Comparison of ENCODE assay signal across 7 mouse cellular contexts in the genomic region with DNA sequence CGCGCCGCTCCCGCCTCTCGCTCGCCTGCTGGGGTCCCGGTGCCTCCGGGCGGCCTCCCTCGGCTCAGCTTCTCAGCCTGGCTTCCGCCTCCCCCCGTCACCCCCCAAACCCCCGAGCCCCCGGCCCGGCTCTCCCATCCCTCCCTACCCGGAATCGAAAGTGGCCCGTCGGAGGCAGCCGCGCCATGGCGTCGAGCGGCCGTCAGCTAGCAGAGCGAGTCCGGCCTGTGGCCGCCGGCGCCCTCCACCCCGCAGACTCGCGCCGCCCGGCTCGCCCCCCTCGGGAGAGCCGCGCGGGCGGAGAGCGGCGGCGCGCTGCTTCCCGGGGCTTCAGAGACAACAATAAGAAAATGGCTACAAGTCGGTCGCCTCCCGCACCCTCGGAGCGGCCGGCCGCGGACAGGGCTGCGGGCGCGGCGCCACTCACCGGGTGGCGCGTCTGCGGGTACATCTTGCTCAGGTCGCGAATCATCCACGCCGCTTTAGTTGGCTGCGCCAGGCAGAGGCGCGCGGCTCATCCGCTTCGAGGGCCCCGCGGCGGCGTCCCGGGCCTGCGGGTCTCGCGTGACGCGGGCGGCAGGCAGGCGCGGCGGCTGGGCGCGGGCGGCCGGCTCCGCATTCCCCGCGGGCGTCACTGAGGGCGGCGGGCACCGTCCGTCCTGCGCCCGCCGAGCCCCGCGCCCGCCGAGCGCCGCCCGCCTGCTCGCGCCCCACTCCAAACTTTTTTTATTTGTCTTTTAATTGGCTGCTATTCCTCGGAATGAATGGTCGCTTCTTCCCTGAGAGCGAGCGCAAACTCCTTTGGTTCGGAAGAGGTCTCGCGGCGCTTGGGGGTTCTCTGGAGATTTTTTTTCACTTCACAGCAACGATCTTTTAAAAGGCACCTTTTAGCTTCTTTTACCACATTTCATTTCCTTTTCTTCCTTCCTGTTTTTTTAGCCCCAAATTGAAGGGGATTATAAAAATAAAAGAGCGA. TPM values are rescaled to one million over a fixed set of nuclear protein-coding genes. Genes with fewer than 3 reads are reported as not detected.
DNase-seq lines count a peak whose midpoint lies in the region; ATAC-seq and TF ChIP-seq lines count a peak whose summit lies in the region.

No protein-coding gene starts in this region.

- H3K4me2 ChIP-seq in hindbrain, embryonic 15.5 days = peak overlapping the region; percentile 57

- 0 out of 2 replicates have a peak, but pooled peaks cover 5% of the 10 kb centered on the region for H3K27me3 ChIP-seq in hindbrain, embryonic 15.5 days
- peaks cover 28% of the 10 kb centered on the region for H3K27me3 ChIP-seq in midbrain, embryonic 10.5 days (ENCODE audit: low read depth, poor library complexity, severe bottlenecking)
- no peaks in the 10 kb centered on the region for H3K27me3 ChIP-seq in small intestine, adult 2 months (ENCODE audit: control insufficient read depth, insufficient read depth, low read length)

- H3K27ac ChIP-seq in hindbrain, embryonic 15.5 days (replicated peaks) = peak overlapping the region; percentile 94
- H3K27ac ChIP-seq in midbrain, embryonic 10.5 days (replicated peaks) = peak overlapping the region; percentile 98
- H3K27ac ChIP-seq in small intestine, adult 2 months (ENCODE audit: insufficient read depth, low read depth, low read length) = peak overlapping the region; percentile 92

- WGBS in hindbrain, embryonic 15.5 days = under 1% methylated on average over 78 of the region's 120 CpGs
- WGBS in midbrain, embryonic 10.5 days = 1% methylated on average over 109 of the region's 120 CpGs
- WGBS in small intestine, adult 2 months = under 1% methylated on average over 120 of the region's 120 CpGs

- intact Hi-C loops in left cerebral cortex, postnatal 25 days (cut with DNase I) = loop anchor here (5.0 kb wide), 3 partner anchors 440 to 1015 kb away; no protein-coding TSS in a partner anchor

- H3K4me1 ChIP-seq in hindbrain, embryonic 15.5 days (replicated peaks) = peaks cover 30% of the 10 kb centered on the region
- peaks cover 59% of the 10 kb centered on the region for H3K4me1 ChIP-seq in midbrain, embryonic 10.5 days
- H3K4me1 ChIP-seq in small intestine, adult 2 months (ENCODE audit: control insufficient read depth, insufficient read depth, insufficient read length, low read length) = peaks cover 8% of the 10 kb centered on the region; the same call in 1 of the 2 replicates

- H3K9me3 ChIP-seq in hindbrain, embryonic 15.5 days = no peaks in the 10 kb centered on the region
- H3K9me3 ChIP-seq in midbrain, embryonic 10.5 days (replicated peaks) = no peaks in the 10 kb centered on the region

- H3K4me3 ChIP-seq in hindbrain, embryonic 15.5 days = peak overlapping the region; percentile 87
- H3K4me3 ChIP-seq in midbrain, embryonic 10.5 days = peak overlapping the region; percentile 90
- H3K4me3 ChIP-seq in small intestine, adult 2 months (ENCODE audit: low read depth, low read length) = peak overlapping the region; percentile 92

- H3K36me3 ChIP-seq in hindbrain, embryonic 15.5 days = no peaks in the 10 kb centered on the region
- peaks cover 10% of the 10 kb centered on the region for H3K36me3 ChIP-seq in midbrain, embryonic 10.5 days
- H3K36me3 ChIP-seq in small intestine, adult 2 months (ENCODE audit: control insufficient read depth, insufficient read depth, low read length) = peaks cover 6% of the 10 kb centered on the region

- TF ChIP-seq POLR2A in small intestine, adult 2 months (IDR thresholded peaks at IDR 0.05; ENCODE audit: low read depth, low read length) = 0 out of 2 replicates have a peak, but pooled peaks have one; percentile 25

- ATAC-seq in hindbrain, embryonic 15.5 days (ENCODE audit: low FRiP score, low read depth) = no peak

- TF ChIP-seq CTCF in small intestine, adult 2 months (IDR thresholded peaks at IDR 0.05; ENCODE audit: extremely low read depth, insufficient read length, insufficient replicate concordance, low read depth, low read length) = no peak

- peak overlapping the region; percentile 86 for H3K9ac ChIP-seq in hindbrain, embryonic 15.5 days

- peak; percentile 20 for DNase-seq in WW6 (ENCODE audit: low read depth, low spot score)
- DNase-seq in cerebellum, adult 9-10 months = peak; percentile 73
- peak; percentile 34 to 51 for DNase-seq in frontal cortex, postnatal 36 days (ENCODE audit: low spot score in 2 of 2)
- DNase-seq in left cerebral cortex, postnatal 25 days (ENCODE audit: low spot score in 2 of 2) = peak; percentile 36 to 56
- DNase-seq in midbrain, embryonic 10.5 days (ENCODE audit: low spot score) = peak; percentile 65

RNA-seq across cellular contexts. Expression of a gene that starts 0.6 kb away (rescaled TPM):
- polyA plus RNA-seq in hindbrain, embryonic 15.5 days (2015; fragmentation: Nextera tagmentation; extraction: Ambion mirVana) = 28.7 and 29.7 TPM in 2 replicates
- total RNA-seq in left cerebral cortex, postnatal 25 days (2021) = 10 to 100 TPM; 39.6 to 41.5 TPM
- 19.0 and 23.6 TPM in 2 replicates for polyA plus RNA-seq in midbrain, embryonic 10.5 days (2016; fragmentation: Nextera tagmentation; extraction: Ambion mirVana)
- 10.1 and 24.6 TPM in 2 replicates for polyA plus RNA-seq in small intestine, adult 2 months (2012; rRNA removed)

Comparison
In these comparisons a context has a peak if more than half of its experiments do, and no peak if none do; other contexts are left out.
1. DNase-seq: peak in every context shown above with its lines; median percentile 73 in cerebellum, adult 9-10 months; 65 in midbrain, embryonic 10.5 days; 46 in left cerebral cortex, postnatal 25 days; 42 in frontal cortex, postnatal 36 days; 20 in WW6.